Mouse (Mus musculus) neural tube, embryonic 11.5 days (tissue): ENCODE measurements around the gene Lbh. TPM values are rescaled to one million over a fixed set of nuclear protein-coding genes. Genes with fewer than 3 reads are reported as not detected.

Experiments used
- ATAC-seq: fragments of 200-750 bp; cut with Nextera tagmentation; 2 replicates; pipeline ENCODE4 v1.8.0; 2017; ENCODE audit warnings: moderate number of reproducible peaks, mild to moderate bottlenecking, moderate TSS enrichment, moderate library complexity; ENCODE audit not compliant: insufficient read depth, low FRiP score, low TSS enrichment
- DNase-seq: peaks from one replicate; pipeline ENCODE4 v3.0.0-alpha.2; 2015; ENCODE audit warnings: low spot score
- H3K27ac ChIP-seq: fragments of 300-500 bp; sonication (generic); 2 replicates; pipeline ENCODE4 v1.5.1; 2014; ENCODE audit warnings: low read depth, mild to moderate bottlenecking, low read length
- H3K27me3 ChIP-seq: fragments of 300-500 bp; sonication (generic); 2 replicates; pipeline ENCODE4 v1.6.1; 2014; ENCODE audit warnings: mild to moderate bottlenecking, low read length, mixed read lengths; ENCODE audit not compliant: control insufficient read depth, insufficient read depth
- H3K36me3 ChIP-seq: fragments of 300-500 bp; sonication (generic); 2 replicates; pipeline ENCODE4 v1.6.1; 2014; ENCODE audit warnings: mild to moderate bottlenecking, low read length, moderate library complexity, mixed read lengths; ENCODE audit not compliant: control insufficient read depth, insufficient read depth
- H3K4me1 ChIP-seq: fragments of 300-500 bp; sonication (generic); 2 replicates; pipeline ENCODE4 v1.6.1; 2014; ENCODE audit warnings: low read length, mixed read lengths; ENCODE audit not compliant: control insufficient read depth, insufficient read depth
- H3K4me2 ChIP-seq: fragments of 300-500 bp; sonication (generic); 2 replicates; pipeline ENCODE4 v1.6.1; 2014; ENCODE audit warnings: low read depth, mild to moderate bottlenecking, moderate library complexity
- H3K4me3 ChIP-seq: fragments of 300-500 bp; sonication (generic); 2 replicates; pipeline ENCODE4 v1.5.1; 2014; ENCODE audit warnings: low read depth, low read length
- H3K9ac ChIP-seq: fragments of 300-500 bp; sonication (generic); 2 replicates; pipeline ENCODE4 v1.6.1; 2014; ENCODE audit warnings: mild to moderate bottlenecking, low read length
- H3K9me3 ChIP-seq: fragments of 300-500 bp; sonication (generic); 2 replicates; pipeline ENCODE4 v1.6.1; 2016; ENCODE audit warnings: low read length; ENCODE audit not compliant: control insufficient read depth
- whole genome bisulfite sequencing: fragments of 180-500 bp; shearing (Covaris S2); extraction: QIAGEN DNeasy Blood & Tissue Kit; methylation state at CpG from one replicate; pipeline ENCODE4 v1.1.7; 2014; 5-methylcytosine and 5-hydroxymethylcytosine counted together
- polyA plus RNA-seq: library from polyadenylated mRNA; unstranded; fragments of >200 nt; fragmentation: Nextera tagmentation; extraction: Ambion mirVana; gene quantifications from 2 replicates; pipeline ENCODE4 v1.2.1, GENCODE M21; 2014

Gene Lbh
- polyA plus RNA-seq, 1 experiment from 2014 or later: 5.3 TPM

DNA sequence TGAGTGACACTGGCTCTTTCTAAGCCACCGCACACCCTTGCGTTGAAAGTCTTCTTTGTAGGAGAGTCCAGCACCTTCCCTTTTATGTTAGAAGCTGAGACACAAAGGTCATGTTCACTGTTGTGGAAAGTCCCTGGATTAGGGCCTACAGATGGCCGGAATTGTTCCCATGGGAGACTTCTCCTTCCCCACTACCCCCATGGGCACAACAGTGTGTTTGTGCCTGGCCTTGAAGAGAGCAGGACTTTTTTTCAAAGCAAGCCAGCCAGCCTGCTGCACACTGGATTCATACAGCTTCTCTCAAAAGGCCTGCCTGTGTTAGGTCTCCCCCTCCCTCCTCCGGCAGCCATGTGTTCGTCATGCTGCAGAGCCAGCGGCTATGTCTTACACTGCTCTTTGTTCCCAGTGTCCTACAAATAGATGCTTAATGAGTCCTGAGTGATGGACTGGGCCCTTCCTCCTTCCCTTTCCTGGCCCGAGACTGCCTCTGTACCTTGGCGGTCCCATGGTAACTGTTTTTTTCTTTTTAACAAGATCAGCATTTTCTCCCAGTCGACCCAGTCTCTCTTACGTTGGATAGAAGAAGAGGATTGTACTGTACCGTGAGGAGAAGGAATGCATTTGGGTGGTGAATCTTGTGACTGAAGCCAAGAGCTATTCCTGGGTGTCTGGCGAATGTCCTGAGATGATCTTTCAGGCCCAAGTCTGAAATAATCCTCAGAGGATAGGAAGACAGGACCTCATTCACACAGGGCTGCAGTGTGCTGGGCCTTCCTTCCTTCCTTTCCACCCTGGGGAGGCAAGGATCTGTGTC is 7.9 kb downstream of the Lbh start:
- Histone ChIP-seq H3K9me3 (no peaks in the 10 kb centered on the region), H3K27me3 (no peaks in the 10 kb centered on the region), H3K9ac (peak overlapping the region; percentile 23; the same call in 1 of the 2 replicates), H3K4me3 (no peak overlapping the region), H3K36me3 (no peaks in the 10 kb centered on the region), H3K27ac (peak overlapping the region; percentile 87), H3K4me2 (no peak overlapping the region), H3K4me1 (peaks cover 13% of the 10 kb centered on the region)
- WGBS: 43% methylated on average over 12 of the region's 12 CpGs
- DNase-seq (peak; percentile 73), ATAC-seq (peak; percentile 87)

DNA sequence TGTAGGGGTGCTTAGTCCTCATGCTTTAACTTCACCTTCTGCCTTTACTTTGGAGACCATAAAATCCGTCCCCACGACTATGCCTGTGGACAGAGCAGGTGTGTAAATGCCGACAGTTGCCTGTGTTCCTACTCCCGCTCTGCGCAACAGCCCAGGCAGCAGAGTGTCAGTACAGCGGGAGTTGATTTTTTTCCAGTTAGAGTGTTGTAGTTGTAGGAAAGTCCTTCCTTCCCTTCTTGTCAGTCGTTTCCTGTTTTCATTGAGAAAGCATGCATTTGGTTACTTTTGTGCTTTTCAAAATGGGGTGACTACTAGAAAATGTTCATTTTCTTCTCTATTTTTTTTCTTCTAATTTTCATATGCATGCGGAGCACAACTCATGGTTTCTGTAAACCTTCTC is 8.9 kb downstream of the Lbh start:
- Histone ChIP-seq H3K4me2 (no peak overlapping the region), H3K27me3 (no peaks in the 10 kb centered on the region), H3K9ac (no peak overlapping the region), H3K36me3 (no peaks in the 10 kb centered on the region), H3K9me3 (no peaks in the 10 kb centered on the region), H3K4me3 (no peak overlapping the region), H3K27ac (no peak overlapping the region), H3K4me1 (peaks cover 10% of the 10 kb centered on the region)
- ATAC-seq (no peak), DNase-seq (no peak)
- WGBS: 82% methylated on average over 8 of the region's 8 CpGs

DNA sequence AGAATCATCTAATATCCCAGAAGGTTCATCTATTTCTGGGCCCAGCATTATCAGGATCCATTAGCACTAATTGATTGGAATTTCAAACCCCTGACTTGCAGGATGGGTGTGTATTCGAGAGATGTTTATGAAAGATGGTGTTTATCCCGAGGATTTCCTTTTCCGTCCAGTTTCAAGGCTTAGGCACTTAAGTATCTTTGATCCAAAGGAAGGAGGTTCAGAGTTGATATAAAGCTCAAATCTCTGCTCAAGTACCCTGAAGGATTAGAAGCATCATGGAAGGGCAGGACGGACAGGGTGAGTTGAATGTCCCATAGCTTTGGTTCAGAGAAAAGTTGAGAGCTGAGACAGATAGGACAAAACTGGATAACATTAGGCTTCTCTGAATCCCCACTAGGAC is 15.0 kb downstream of the Lbh start:
- H3K27me3 ChIP-seq: no peaks in the 10 kb centered on the region
- H3K4me1 ChIP-seq: no peaks in the 10 kb centered on the region
- H3K9ac ChIP-seq: no peak overlapping the region
- no peak overlapping the region for H3K4me2 ChIP-seq
- DNase-seq (no peak), ATAC-seq (no peak)
- no peak overlapping the region for H3K4me3 ChIP-seq
- H3K36me3 ChIP-seq: no peaks in the 10 kb centered on the region
- H3K9me3 ChIP-seq: no peaks in the 10 kb centered on the region
- H3K27ac ChIP-seq: no peak overlapping the region
- 93% methylated on average over 4 of the region's 4 CpGs for WGBS

DNA sequence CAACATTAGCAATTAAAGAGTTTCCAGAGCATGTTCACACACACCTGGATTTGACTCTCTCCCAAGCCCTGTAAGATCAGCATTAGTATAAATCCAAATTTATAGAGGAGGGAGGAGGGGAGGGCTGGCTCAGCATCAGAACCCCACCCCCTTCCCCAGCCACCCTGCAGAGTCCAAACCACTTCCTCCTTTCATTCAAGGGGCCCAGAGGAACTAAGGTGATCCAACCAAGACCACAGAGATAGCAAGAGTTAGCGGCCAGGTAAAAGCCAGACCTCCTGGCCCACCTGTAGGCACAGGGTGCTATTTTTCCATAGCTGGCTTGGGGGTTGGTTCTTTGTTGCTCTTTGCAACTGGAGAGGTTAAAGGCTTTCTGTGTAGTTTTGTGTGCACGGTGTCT is 16.0 kb downstream of the Lbh start:
- no peak overlapping the region for H3K9ac ChIP-seq
- DNase-seq: no peak
- no peaks in the 10 kb centered on the region for H3K27me3 ChIP-seq
- no peak overlapping the region for H3K4me2 ChIP-seq
- H3K27ac ChIP-seq: no peak overlapping the region
- no peaks in the 10 kb centered on the region for H3K4me1 ChIP-seq
- 45% methylated on average over 2 of the region's 2 CpGs for WGBS
- ATAC-seq: no peak
- no peak overlapping the region for H3K4me3 ChIP-seq
- no peaks in the 10 kb centered on the region for H3K9me3 ChIP-seq
- H3K36me3 ChIP-seq: no peaks in the 10 kb centered on the region; the same call in 1 of the 2 replicates

DNA sequence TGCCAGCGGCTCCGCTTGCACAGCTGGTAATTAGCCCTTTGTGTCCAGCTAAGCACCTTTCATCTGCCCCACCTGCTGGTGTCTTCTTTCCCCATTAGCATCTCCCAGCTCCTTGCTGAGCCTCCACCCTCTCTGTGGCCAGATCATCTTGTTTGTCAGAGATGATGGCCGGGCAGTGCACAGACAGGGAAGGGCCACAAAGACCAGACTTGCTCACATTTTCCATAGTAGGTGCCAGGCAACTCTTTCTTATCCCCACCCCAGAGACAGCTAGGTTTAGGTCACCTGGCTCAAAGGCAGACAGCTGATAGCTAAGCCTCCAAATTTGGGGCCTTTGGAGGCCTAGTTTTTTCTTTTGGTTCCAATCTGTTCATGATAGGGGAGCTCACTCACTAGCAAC is 16.5 kb downstream of the Lbh start:
- H3K4me3 ChIP-seq: no peak overlapping the region
- WGBS: 30% methylated on average over 3 of the region's 3 CpGs
- H3K4me1 ChIP-seq: no peaks in the 10 kb centered on the region
- DNase-seq (no peak), ATAC-seq (no peak)
- no peak overlapping the region for H3K9ac ChIP-seq
- H3K27ac ChIP-seq: no peak overlapping the region
- H3K36me3 ChIP-seq: peaks cover 3% of the 10 kb centered on the region
- H3K9me3 ChIP-seq: no peaks in the 10 kb centered on the region
- H3K27me3 ChIP-seq: no peaks in the 10 kb centered on the region
- H3K4me2 ChIP-seq: no peak overlapping the region

DNA sequence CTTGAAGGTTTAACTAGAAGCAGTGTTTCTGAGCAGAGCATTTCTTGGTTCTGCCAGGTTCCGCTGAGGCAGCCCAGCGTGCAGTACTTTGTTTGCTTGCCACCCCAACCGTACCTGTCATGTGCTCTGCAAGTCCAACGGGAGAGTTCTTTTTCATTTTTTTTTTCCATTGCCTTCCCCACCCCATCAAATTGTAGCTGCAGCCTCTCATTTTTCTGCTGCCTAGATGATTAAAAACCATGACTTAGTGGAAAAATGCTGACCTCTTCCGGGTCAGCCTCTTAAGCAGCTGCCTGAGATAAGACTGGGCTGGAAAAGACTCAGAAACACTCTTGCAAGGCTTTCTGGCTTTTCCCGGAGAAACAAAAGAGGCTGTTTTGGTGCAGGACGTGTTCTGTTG is 17.8 kb downstream of the Lbh start:
- DNase-seq (no peak), ATAC-seq (no peak)
- H3K4me3 ChIP-seq: no peak overlapping the region
- WGBS: 81% methylated on average over 7 of the region's 7 CpGs
- peaks cover 10% of the 10 kb centered on the region for H3K36me3 ChIP-seq
- no peak overlapping the region for H3K9ac ChIP-seq
- no peaks in the 10 kb centered on the region for H3K27me3 ChIP-seq
- no peaks in the 10 kb centered on the region for H3K9me3 ChIP-seq
- no peak overlapping the region for H3K27ac ChIP-seq
- H3K4me2 ChIP-seq: no peak overlapping the region
- H3K4me1 ChIP-seq: no peaks in the 10 kb centered on the region

DNA sequence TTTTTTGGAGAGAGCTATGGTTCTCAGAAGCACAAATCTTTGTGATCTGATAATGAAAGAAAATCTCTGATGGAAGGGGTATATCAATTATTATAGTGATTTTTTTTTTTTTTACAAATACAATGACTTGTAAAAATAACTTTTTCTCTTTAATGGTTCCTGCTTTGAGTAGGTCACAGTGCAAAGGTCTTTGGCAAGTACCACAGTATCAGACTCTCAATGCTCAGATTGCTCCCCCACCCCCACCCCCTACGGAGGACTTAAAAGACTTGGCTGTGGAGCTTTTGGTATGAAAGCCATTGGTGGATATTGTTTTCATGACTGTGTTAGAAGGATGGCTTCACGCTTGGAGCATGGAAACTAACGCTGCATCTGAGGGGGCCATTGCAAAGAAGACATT is 18.2 kb downstream of the Lbh start:
- Histone ChIP-seq H3K9me3 (no peaks in the 10 kb centered on the region), H3K27me3 (no peaks in the 10 kb centered on the region), H3K4me3 (no peak overlapping the region), H3K27ac (no peak overlapping the region), H3K9ac (no peak overlapping the region), H3K36me3 (peaks cover 10% of the 10 kb centered on the region), H3K4me2 (no peak overlapping the region), H3K4me1 (no peaks in the 10 kb centered on the region)
- no peak for ATAC-seq
- no peak for DNase-seq
- WGBS: 86% methylated on average over 3 of the region's 3 CpGs

DNA sequence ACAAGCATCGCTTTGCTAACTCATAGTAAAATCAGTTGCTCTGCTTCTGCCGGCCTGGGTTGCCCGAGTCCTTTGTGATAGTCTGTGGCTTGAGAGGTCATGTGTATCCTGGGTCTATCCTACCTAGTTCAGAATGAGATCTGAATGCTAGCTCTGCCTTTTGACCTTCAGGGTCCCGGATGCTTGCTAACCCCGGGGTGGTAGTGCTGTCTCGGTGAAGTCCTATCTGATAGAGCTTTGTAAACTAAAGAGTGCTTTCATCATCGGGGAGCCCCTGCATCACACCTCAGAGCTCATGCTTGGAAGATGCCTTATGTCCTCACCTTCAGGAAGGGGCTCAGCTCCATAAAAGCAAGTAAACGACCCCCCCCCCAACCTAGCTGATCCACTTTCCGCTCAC is 19.1 kb downstream of the Lbh start:
- no peaks in the 10 kb centered on the region for H3K4me1 ChIP-seq
- no peak overlapping the region for H3K4me3 ChIP-seq
- H3K9me3 ChIP-seq: no peaks in the 10 kb centered on the region
- 82% methylated on average over 9 of the region's 9 CpGs for WGBS
- peaks cover 10% of the 10 kb centered on the region for H3K36me3 ChIP-seq
- no peak overlapping the region for H3K9ac ChIP-seq
- no peaks in the 10 kb centered on the region for H3K27me3 ChIP-seq
- H3K4me2 ChIP-seq: no peak overlapping the region
- H3K27ac ChIP-seq: no peak overlapping the region
- no peak for ATAC-seq
- no peak for DNase-seq

DNA sequence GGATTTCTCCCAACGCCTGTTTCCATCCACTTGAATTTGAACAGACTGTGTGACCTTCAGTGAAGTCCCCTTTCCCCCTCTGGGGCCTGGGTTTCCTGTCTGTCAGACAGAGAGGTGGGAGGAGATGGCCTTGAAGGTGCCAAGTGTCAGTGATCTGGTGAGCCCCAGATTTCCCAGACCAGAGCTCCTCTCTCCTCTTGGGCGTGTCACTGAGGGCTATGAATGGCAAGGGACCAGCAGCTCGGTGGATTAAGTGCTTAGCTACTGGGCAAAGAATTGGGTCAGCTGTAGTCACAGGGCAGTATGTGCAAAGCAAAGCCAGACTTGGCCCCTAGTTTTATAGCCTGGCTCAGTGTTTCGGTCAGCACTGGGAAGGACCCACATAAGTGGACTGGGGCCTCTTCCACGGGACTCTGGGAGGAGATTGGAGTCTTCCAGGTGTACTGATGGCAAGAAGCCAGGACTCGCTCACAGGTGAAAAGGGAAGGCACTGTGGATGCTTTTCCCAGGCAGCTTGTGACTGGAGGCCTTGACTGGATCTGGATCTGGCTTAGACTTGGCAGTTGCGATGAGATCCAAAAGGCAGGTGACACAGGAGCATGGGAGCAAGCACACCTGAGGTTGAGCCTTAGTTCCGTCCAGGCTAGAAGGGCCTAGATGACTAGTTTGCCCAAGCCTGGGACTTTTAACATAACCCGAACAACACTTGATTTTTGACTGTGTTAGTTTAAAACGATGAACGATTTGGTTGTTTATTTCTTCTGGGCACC is 20.1 kb downstream of the Lbh start:
- WGBS: 90% methylated on average over 11 of the region's 11 CpGs
- DNase-seq: no peak
- no peaks in the 10 kb centered on the region for H3K9me3 ChIP-seq
- no peak overlapping the region for H3K4me2 ChIP-seq
- peaks cover 10% of the 10 kb centered on the region for H3K36me3 ChIP-seq
- no peaks in the 10 kb centered on the region for H3K27me3 ChIP-seq
- no peaks in the 10 kb centered on the region for H3K4me1 ChIP-seq
- no peak overlapping the region for H3K27ac ChIP-seq
- H3K4me3 ChIP-seq: no peak overlapping the region
- H3K9ac ChIP-seq: no peak overlapping the region
- ATAC-seq: no peak
